ENCODE assay signal across 14 mouse cellular contexts in the genomic region with DNA sequence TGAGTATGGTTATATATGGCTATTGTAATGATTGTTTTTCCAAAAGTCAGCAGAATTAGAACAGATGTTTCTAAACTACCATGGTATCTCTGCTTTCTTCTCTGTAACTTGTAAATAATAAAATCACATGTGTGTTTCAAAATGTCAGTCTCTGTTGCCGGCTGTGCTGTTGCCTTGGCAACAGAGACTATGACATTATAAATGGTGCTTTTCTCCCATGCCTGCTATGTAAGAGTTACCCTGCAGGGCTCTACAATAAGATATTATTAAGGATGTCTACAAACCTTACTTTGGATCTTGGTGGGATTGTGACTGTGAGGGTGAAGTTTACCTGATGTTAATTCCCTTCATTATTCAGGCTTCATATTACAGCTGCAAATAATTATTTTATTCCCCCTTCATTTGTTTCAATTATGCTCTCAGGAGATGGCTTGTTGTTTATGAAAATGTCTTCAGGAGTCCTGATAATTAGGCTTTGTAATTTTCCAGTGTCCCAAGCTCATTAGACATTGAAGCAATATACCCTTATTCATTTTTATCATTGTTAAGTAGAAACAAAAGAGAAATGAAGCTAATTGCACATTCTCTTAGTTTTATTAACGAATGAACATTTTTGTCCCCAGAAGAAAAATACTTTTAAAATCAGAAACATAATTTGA.
DNase-seq lines count a peak whose midpoint lies in the region; ATAC-seq lines count a peak whose summit lies in the region.
"Had no signal": no experiment of that assay in that cellular context is flagged by ENCODE, and none has a peak within 500 bp of the region (broad histone marks: within the 10 kb centered on the region; RNA-seq: fewer than 3 reads in every experiment).

No protein-coding gene starts in this region.

- DNase-seq in layer of hippocampus, adult 11-12 months (ENCODE audit: low spot score) = peak; percentile 18
- DNase-seq in layer of hippocampus, adult 8-10 months (ENCODE audit: low spot score in 2 of 2) = no peak
- peak; percentile 51 for DNase-seq in MN1 (ENCODE audit: low spot score)
- DNase-seq in mesoderm, embryonic 11.5 days (ENCODE audit: low read depth, low spot score) = peak; percentile 18
- no peak for DNase-seq in urinary bladder, postnatal 14 days (ENCODE audit: low spot score)
- DNase-seq: cerebellum, adult 9-11 months; heart, adult 18-20 months; heart, postnatal 14 days; kidney, adult 18-20 months had no signal

- H3K27ac ChIP-seq in forebrain, embryonic 15.5 days (replicated peaks) = peak overlapping the region; percentile 89
- no peak overlapping the region for H3K27ac ChIP-seq in kidney, embryonic 15.5 days
- H3K27ac ChIP-seq: embryonic facial prominence, embryonic 13.5 days; lung, embryonic 15.5 days had no signal

- no peak overlapping the region for H3K9ac ChIP-seq in forebrain, embryonic 15.5 days (replicated peaks)
- no peak overlapping the region for H3K9ac ChIP-seq in kidney, embryonic 15.5 days
- H3K9ac ChIP-seq: embryonic facial prominence, embryonic 13.5 days; lung, embryonic 15.5 days had no signal

- no peaks in the 10 kb centered on the region for H3K27me3 ChIP-seq in forebrain, embryonic 15.5 days
- H3K27me3 ChIP-seq in kidney, embryonic 15.5 days = no peaks in the 10 kb centered on the region
- H3K27me3 ChIP-seq: embryonic facial prominence, embryonic 13.5 days; lung, embryonic 15.5 days had no signal

- peak; percentile 62 for ATAC-seq in forebrain, embryonic 15.5 days (replicated peaks)
- no peak for ATAC-seq in cerebellum, adult (ENCODE audit: insufficient number of reproducible peaks, low FRiP score, low TSS enrichment)
- ATAC-seq in kidney, embryonic 15.5 days (replicated peaks; ENCODE audit: low FRiP score) = no peak

- H3K4me2 ChIP-seq in forebrain, embryonic 15.5 days (replicated peaks) = no peak overlapping the region
- no peak overlapping the region for H3K4me2 ChIP-seq in kidney, embryonic 15.5 days
- H3K4me2 ChIP-seq: embryonic facial prominence, embryonic 13.5 days; lung, embryonic 15.5 days had no signal

- no peaks in the 10 kb centered on the region for H3K9me3 ChIP-seq in forebrain, embryonic 15.5 days
- no peaks in the 10 kb centered on the region for H3K9me3 ChIP-seq in kidney, embryonic 15.5 days (replicated peaks)
- H3K9me3 ChIP-seq: embryonic facial prominence, embryonic 13.5 days; lung, embryonic 15.5 days had no signal

- 28% methylated on average over 2 of the region's 2 CpGs for WGBS in forebrain, embryonic 15.5 days
- WGBS in kidney, embryonic 15.5 days = 53% methylated on average over 2 of the region's 2 CpGs

- H3K36me3 ChIP-seq in forebrain, embryonic 15.5 days = no peaks in the 10 kb centered on the region
- H3K36me3 ChIP-seq in kidney, embryonic 15.5 days = no peaks in the 10 kb centered on the region
- H3K36me3 ChIP-seq: embryonic facial prominence, embryonic 13.5 days; lung, embryonic 15.5 days had no signal

- no peak overlapping the region for H3K4me3 ChIP-seq in forebrain, embryonic 15.5 days
- H3K4me3 ChIP-seq in kidney, embryonic 15.5 days (replicated peaks) = no peak overlapping the region
- H3K4me3 ChIP-seq: embryonic facial prominence, embryonic 13.5 days; lung, embryonic 15.5 days had no signal

- H3K4me1 ChIP-seq in forebrain, embryonic 15.5 days = peaks cover 31% of the 10 kb centered on the region
- no peaks in the 10 kb centered on the region for H3K4me1 ChIP-seq in kidney, embryonic 15.5 days
- H3K4me1 ChIP-seq: embryonic facial prominence, embryonic 13.5 days; lung, embryonic 15.5 days had no signal

Comparison
In these comparisons a context has a peak if more than half of its experiments do, and no peak if none do; other contexts are left out.
1. DNase-seq: peak in layer of hippocampus, adult 11-12 months (single experiment), MN1 (single experiment) and mesoderm, embryonic 11.5 days (single experiment); none in layer of hippocampus, adult 8-10 months (0 of 2) and urinary bladder, postnatal 14 days (single experiment).